ENCODE assay signal across 17 mouse cellular contexts in the genomic region with DNA sequence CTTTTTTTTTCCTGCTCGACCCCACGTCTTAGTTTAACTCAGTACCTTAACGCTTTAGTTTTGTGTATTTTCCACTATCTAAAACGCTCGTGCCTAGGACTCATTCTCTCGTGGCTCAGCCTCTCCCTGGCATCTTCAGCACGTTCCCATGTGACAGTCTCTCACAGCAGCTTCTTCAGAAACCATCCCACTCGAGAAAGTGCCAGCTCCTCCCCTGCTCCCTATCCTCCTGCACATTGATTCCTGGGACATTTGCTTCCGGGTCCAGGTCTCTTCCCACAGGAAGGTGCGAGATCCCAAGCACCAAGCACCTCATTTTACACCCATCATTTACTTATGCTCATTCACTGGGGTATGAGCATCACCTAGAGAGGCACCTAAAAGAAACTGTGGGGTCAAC.
DNase-seq lines count a peak whose midpoint lies in the region; ATAC-seq and TF ChIP-seq lines count a peak whose summit lies in the region.
"Had no signal": no experiment of that assay in that cellular context is flagged by ENCODE, and none has a peak within 500 bp of the region (broad histone marks: within the 10 kb centered on the region; RNA-seq: fewer than 3 reads in every experiment).

No protein-coding gene starts in this region.

- DNase-seq in frontal cortex, postnatal 10 days (ENCODE audit: low spot score in 2 of 2) = no peak
- DNase-seq in left cerebral cortex, postnatal 36 days (ENCODE audit: low spot score in 2 of 2) = peak; percentile 6 to 11
- DNase-seq in left cerebral cortex, adult 18-20 months (ENCODE audit: low spot score in 2 of 2) = no peak
- no peak for DNase-seq in liver, embryonic 11.5 days (ENCODE audit: low spot score)
- DNase-seq in adrenal gland, adult 2 months = no peak
- DNase-seq: adrenal gland, postnatal 25 days; cerebellum, adult 2 months; cerebellum, postnatal 10 days; gastrocnemius, postnatal 36 days; heart, adult 11 months; heart, postnatal 36 days had no signal

- intact Hi-C loops in left cerebral cortex, postnatal 36 days (cut with DNase I) = no loop called here

- no peaks in the 10 kb centered on the region for H3K36me3 ChIP-seq in liver, embryonic 11.5 days (ENCODE audit: control insufficient read depth, insufficient read depth, low read length)
- H3K36me3 ChIP-seq: forebrain, embryonic 15.5 days; heart, embryonic 13.5 days; hindbrain, embryonic 13.5 days had no signal

- H3K9ac ChIP-seq in liver, embryonic 11.5 days (ENCODE audit: low read depth, low read length) = no peak overlapping the region
- H3K9ac ChIP-seq: forebrain, embryonic 15.5 days; heart, embryonic 13.5 days; hindbrain, embryonic 13.5 days had no signal

- no peak overlapping the region for H3K4me2 ChIP-seq in liver, embryonic 11.5 days
- H3K4me2 ChIP-seq: forebrain, embryonic 15.5 days; heart, embryonic 13.5 days; hindbrain, embryonic 13.5 days had no signal

- H3K4me1 ChIP-seq in cortical plate, adult 2 months (ENCODE audit: control insufficient read depth, insufficient read depth, low read length) = no peaks in the 10 kb centered on the region
- no peaks in the 10 kb centered on the region for H3K4me1 ChIP-seq in liver, embryonic 11.5 days (replicated peaks; ENCODE audit: control insufficient read depth, insufficient read depth, low read length)
- H3K4me1 ChIP-seq: forebrain, embryonic 15.5 days; heart, embryonic 13.5 days; hindbrain, embryonic 13.5 days had no signal

- 0 out of 2 replicates have a peak overlapping the region, but pooled peaks have one; percentile 12 for H3K4me3 ChIP-seq in cortical plate, adult 2 months (ENCODE audit: insufficient read depth, low read length)
- no peak overlapping the region for H3K4me3 ChIP-seq in liver, embryonic 11.5 days (ENCODE audit: low read depth, low read length)
- H3K4me3 ChIP-seq: forebrain, embryonic 15.5 days; heart, embryonic 13.5 days; hindbrain, embryonic 13.5 days had no signal

- no peak overlapping the region for H3K27ac ChIP-seq in cortical plate, adult 2 months (ENCODE audit: insufficient read depth, low read length)
- no peak overlapping the region for H3K27ac ChIP-seq in liver, embryonic 11.5 days (ENCODE audit: low read depth, low read length)
- H3K27ac ChIP-seq: forebrain, embryonic 15.5 days; heart, embryonic 13.5 days; hindbrain, embryonic 13.5 days; hindbrain, postnatal 0 days had no signal

- H3K27me3 ChIP-seq in liver, embryonic 11.5 days (replicated peaks; ENCODE audit: control insufficient read depth, insufficient read depth, low read length) = no peaks in the 10 kb centered on the region
- H3K27me3 ChIP-seq: forebrain, embryonic 15.5 days; heart, embryonic 13.5 days; hindbrain, embryonic 13.5 days had no signal

- no peaks in the 10 kb centered on the region for H3K9me3 ChIP-seq in liver, embryonic 11.5 days (ENCODE audit: control insufficient read depth, low read length)
- H3K9me3 ChIP-seq: forebrain, embryonic 15.5 days; heart, embryonic 13.5 days; hindbrain, embryonic 13.5 days had no signal

- TF ChIP-seq CTCF in cortical plate, adult 2 months (IDR thresholded peaks at IDR 0.05; ENCODE audit: extremely low read depth, insufficient read depth, low read length) = no peak

- peak; percentile 80 for ATAC-seq in frontal cortex, adult (ENCODE audit: low TSS enrichment)
- ATAC-seq in liver, embryonic 11.5 days (replicated peaks; ENCODE audit: low FRiP score) = no peak
- ATAC-seq: forebrain, embryonic 15.5 days; hindbrain, postnatal 0 days had no signal

- 52% methylated on average over 10 of the region's 10 CpGs for WGBS in liver, embryonic 11.5 days

- TF ChIP-seq POLR2A in cortical plate, adult 2 months (IDR thresholded peaks at IDR 0.05; ENCODE audit: extremely low read depth, insufficient read depth, low read length) = no peak

Comparison
In these comparisons a context has a peak if more than half of its experiments do, and no peak if none do; other contexts are left out.
1. DNase-seq: peak in left cerebral cortex, postnatal 36 days (2 of 2); none in frontal cortex, postnatal 10 days (0 of 2), left cerebral cortex, adult 18-20 months (0 of 2), liver, embryonic 11.5 days (single experiment) and adrenal gland, adult 2 months (single experiment).